Mouse (Mus musculus) right cerebral cortex, postnatal 14 days (tissue): Measurements from ENCODE around the gene Katna1.
"Not testable (repeated sequence)": the region's sequence is repeated elsewhere in the genome, so short reads cannot be mapped to it uniquely, and the experiment has no call there.

ENCODE experiments used
- DNase-seq: peaks from one replicate; pipeline ENCODE4 v3.0.0; 2022

Katna1 gene

DNA sequence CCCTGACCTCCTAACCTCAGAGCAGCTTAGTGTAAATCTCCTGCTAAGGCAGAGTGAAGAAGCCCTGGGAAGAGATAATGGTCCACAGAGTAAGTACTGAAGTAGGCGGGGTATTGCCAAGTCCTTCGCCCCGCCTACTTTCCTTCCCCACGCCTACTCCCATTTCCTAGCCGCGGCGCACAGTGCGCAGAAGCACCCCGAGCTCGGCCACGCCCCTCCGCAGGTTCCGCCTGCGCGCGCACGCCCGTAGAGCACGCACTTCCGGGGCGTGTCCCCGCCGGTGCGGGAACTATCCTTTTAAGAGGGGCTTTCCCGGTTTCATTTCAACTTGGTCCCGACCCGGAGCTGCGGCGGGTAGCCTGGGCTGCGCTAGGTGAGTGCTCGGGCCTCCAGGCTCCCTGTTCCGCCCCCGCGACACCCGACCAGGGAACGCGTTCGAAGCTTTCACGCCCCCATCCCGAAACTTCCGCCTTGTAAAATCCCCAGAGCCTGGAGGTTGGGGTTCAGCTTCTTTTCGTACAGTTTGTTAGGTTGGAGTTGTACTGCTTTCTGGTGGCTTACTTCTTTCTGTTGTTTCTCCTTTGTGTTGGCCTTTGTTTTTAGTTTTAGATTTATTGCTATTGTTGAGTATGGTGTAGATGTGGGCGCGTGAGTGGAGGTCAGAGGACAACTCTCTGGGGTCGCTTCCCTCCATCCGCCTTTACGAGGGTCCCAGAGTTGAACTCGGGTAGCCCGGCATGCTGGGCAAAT lies at the start of gene Katna1:
Gene Katna1, plus strand, starts transcription at position 250 of the 750 bp plus-strand sequence.
- peak; percentile 93 for DNase-seq

DNA sequence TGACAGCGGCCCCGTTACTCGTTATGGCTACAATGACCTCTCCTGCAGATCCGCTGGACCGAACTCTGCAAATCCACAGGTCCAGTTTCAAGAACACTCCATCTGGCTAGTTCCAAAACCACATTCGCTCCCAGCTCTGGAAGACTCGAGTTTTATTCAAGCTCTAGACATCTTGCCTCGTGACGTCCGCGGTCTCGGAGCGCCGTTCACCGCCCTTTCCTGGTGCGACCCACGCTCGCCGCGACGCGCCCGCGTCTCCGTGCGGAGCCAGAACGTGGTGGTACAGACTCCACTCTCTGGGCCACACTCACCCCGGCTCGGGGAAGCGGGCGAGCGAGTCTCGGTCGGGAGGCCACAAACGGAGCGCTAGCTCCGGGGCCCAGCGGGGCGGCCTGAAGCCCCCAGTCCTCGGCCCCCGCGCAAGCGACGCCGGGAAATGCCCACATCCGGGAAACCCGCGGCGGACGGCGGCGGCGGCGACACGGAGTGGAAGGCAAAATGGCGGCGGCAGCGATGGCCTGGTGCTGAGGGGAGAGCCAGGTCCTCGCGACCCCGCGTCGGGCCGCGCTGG lies 45.0 kb upstream of the Katna1 start, which contains the start of the genes Pcmt1 and Lats1:
Gene Pcmt1, minus strand, starts transcription at position 406 of the 571 bp plus-strand sequence.
Gene Lats1, plus strand, starts transcription at position 484 of the 571 bp plus-strand sequence.
- DNase-seq = peak; percentile 88

DNA sequence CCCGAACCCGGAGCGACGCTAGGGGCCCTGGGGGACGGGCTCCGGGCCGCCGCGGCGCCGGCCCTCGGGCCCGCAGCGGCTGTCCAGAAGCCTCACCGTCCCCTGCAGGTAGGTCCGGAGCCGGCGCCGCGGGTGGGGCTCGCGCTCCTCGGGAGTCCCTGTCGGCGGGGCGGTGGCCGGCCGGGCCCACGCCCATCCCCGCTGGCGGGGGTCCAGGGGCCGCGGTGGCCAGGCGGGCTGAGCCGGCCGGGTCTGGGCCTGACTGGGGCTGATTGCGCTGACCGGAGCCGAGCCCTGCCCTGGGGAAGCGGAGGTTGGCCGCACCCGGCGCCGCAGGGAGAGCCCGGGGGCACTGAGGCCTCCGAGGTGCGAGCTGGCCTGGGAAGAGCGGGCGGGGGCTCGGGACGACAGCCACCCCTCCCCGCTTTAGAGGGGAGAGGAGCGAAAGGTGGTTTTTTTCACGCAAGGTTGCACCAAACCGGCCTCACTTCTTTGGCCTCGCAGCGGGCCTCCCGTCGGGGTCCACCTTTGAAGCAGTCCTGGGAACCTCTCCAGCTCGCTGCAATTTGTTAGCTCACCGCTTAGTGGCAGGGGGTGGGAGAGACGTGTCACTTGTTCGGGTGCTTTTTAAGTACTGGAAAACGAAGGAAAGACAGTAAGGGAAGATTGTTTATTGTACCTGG lies 44.3 kb upstream of the Katna1 start:
- DNase-seq = peak; percentile 65

DNA sequence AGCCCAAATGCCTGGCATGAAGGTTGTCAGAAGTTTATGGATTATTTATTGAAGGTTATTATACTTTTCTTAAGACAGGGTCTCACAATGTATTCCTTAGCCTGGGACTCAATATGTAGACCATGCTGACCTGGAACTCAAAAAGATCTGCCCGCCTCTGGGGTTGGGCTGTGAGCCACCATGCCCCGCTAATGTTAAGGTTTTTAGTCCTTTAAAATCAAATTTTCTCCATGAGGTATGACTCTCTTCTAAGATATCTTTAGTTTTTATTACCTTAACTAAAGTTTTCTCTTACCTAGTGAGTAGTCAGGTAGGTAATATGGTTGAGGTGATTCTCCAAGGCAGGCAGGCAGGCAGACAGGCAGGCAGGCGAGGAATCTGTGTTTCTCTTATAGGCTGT lies 43.6 kb upstream of the Katna1 start:
- no peak for DNase-seq

DNA sequence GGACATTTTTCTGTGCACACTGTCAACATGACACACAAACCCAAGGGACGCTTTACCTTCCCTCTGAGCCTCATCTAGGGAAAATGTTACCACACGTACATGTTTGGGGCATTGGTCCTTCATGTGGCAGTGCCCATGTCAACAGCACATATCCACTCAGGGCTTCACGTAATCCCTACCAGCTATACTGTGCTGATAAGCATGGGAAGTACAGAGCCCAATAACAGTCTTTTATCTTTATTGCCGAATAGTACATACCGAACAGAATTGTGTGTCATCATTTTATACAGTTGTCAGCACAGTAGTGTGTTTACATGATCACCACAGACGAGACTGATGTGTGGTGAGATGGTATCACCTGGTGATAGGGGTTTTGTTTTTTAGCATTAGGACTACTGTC lies 38.9 kb upstream of the Katna1 start:
- DNase-seq = no peak

DNA sequence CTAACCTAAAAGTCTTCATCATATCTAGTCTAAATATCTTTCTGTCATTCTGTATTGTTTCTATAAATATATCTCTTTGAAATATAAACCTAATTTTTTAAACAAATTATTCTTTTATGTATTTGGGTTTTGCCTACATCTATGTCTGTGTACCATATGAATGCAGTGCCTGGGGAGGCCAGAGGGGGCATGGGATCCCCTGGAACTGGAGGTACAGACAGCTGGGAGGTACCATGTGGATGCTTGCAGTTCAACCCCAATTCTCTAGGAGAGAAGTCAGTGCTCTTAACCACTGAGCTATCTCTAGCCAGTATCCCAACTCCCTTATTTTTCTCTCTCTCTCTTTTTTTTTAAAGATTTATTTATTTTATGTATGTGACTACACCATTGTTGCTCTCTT lies 30.5 kb upstream of the Katna1 start:
- DNase-seq = no peak

DNA sequence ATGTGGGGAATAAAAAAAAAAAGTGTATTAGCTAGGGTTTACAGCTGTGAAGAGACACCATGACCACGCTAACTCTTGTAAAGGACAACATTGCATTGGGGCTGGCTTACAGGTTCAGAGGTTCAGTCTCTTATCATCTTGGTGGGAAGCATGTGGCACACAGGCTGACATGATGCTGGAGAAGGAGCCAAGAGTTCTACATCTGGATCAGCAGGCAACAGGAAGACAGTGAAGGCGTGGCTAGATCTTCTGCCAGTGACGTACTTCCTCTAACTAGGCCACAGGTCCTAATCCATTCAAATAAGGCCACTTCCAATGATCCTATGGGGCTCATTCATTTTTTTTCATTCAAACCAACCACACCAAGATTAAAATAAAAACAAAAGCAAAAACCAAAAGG lies 25.7 kb upstream of the Katna1 start:
- no peak for DNase-seq

DNA sequence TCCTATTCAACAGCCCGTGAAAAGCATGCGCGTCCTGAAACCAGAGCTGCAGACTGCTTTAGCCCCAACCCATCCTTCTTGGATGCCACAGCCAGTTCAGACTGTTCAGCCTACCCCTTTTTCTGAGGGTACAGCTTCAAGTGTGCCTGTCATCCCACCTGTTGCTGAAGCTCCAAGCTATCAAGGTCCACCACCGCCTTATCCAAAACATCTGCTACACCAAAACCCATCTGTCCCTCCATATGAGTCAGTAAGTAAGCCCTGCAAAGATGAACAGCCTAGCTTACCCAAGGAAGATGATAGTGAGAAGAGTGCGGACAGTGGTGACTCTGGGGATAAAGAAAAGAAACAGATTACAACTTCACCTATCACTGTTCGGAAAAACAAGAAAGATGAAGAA lies 23.2 kb upstream of the Katna1 start:
- no peak for DNase-seq

DNA sequence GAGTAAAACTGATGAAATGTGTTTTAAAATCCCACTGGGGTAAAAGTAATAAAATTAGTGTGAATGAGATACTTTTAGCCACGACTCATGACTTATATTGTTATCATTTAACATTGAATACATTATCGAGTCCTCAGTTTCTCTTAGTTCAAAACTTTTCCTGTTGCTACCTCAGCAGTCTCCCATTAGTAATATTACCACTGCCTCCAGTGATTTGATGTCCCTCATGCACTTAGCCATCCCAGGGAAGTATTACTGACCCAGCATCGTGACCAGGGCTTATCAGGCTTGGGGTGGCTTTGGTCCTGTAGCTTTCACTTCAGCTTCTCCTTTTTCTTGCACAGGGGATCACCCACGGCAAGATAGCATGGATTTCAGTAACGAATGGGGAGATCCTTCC lies 15.7 kb upstream of the Katna1 start:
- no peak for DNase-seq

DNA sequence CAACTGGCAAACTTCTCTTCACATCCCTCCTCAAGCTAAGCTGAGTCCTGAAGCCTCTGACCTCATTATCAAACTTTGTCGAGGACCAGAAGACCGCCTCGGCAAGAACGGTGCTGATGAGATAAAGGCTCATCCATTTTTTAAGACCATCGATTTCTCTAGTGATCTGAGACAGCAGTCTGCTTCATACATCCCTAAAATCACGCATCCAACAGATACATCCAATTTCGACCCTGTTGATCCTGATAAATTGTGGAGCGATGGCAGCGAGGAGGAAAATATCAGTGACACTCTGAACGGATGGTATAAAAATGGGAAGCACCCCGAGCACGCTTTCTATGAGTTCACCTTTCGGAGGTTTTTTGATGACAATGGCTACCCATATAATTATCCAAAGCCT lies 13.3 kb upstream of the Katna1 start:
- DNase-seq = no peak

DNA sequence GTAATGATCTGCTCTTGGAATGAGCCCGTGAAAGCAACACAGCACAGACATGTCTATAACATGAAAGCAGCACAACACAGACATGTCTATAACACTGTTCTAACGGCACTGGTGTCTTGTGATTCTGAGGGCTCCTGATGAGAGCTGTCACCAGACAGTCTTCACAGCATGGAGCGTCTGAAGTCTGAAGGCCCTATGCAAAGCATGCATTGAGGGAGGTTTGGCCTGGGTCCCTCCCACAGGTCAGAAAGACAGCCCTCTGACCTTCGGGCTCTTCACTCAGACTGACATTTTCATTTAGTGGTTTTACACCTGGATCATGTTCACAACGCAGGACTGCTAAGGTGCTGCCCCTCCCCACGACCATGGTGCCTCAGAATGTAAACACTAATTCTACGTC lies 10.7 kb upstream of the Katna1 start:
- no peak for DNase-seq

DNA sequence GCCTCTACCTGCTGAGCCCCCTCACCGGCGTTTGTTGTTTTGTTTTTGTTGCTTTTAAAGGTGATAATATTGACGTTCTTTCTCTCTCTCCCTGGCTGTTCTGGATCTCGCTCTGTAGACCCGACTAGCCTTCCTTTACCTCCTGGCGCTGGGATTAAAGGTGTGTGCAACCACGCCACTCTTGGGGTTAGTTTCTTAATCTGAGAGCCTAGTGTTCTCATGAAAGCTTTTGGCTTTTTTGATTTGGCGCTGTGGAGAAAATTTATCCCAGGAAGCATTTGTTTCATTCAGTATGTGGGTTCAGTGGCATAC lies 657 bp downstream of the Katna1 start:
- no peak for DNase-seq

- DNase-seq = no peak
Observed at GRCm38 (mm10) chr10:7727011-7727410, 1.2 kb downstream of the Katna1 start.

DNA sequence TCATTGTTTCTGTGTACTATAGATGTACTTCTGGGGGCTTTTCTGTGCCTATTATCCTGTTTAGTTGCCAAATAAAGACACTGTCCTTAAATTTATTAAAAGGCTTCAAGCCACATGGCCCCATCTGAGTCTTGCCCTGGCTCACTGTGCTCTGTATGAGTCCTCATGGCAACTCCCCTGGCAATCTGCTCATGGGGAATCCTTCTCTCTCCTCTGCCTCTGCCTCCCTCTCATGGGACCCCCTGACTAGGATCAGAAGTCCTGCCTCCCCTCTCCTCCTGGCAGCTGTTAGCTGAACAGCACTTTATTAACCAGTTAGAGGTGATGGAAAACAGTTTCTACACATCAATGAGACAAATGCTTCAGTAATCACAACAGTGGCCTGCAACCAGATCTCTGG lies 5.8 kb downstream of the Katna1 start:
- DNase-seq = no peak

GRCm38 (mm10) chr10:7737122-7737521 lies 11.3 kb downstream of the Katna1 start:
- no peak for DNase-seq

GRCm38 (mm10) chr10:7737914-7738313 lies 12.1 kb downstream of the Katna1 start:
- DNase-seq = no peak

DNA sequence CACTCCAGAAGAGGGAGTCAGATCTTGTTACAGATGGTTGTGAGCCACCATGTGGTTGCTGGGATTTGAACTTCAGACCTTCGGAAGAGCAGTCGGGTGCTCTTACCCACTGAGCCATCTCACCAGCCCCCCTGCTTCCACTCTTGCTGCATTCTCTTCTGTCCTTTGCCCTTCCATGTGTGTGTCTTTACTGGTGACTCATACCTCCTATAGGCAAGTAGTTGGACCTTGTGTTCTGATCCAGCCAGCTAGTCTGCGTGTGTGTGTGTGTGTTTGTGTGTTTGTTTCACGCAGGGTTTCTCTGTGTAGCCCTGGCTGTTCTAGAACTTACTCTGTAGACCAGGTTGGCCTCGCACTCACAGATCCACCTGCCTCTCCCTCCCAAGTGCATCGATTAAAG lies 19.7 kb downstream of the Katna1 start:
- DNase-seq = not testable (repeated sequence)

- no peak for DNase-seq
Observed at GRCm38 (mm10) chr10:7748752-7749151, 23.0 kb downstream of the Katna1 start.

GRCm38 (mm10) chr10:7757544-7757943 lies 31.7 kb downstream of the Katna1 start:
- no peak for DNase-seq

GRCm38 (mm10) chr10:7772346-7772745 lies 46.5 kb downstream of the Katna1 start:
- no peak for DNase-seq

GRCm38 (mm10) chr10:7772769-7773168 lies 47.0 kb downstream of the Katna1 start:
- DNase-seq = no peak

- DNase-seq = no peak
Observed at GRCm38 (mm10) chr10:7775421-7775820, 49.6 kb downstream of the Katna1 start.

GRCm38 (mm10) chr10:7778361-7778760 lies 52.6 kb downstream of the Katna1 start:
- DNase-seq = no peak

GRCm38 (mm10) chr10:7779751-7780237 lies 54.0 kb downstream of the Katna1 start:
- DNase-seq = no peak
